7 mouse cellular contexts compared by ENCODE assay signal in genomic region chr10:79705951-79706350, GRCm38 (mm10). TPM values are rescaled to one million over a fixed set of nuclear protein-coding genes. Genes with fewer than 3 reads are reported as not detected.
DNase-seq lines count a peak whose midpoint lies in the region; ATAC-seq and TF ChIP-seq lines count a peak whose summit lies in the region.

No protein-coding gene starts in this region.

- H3K4me3 ChIP-seq in neural tube, embryonic 11.5 days (ENCODE audit: low read depth, low read length), result 0 out of 2 replicates have a peak overlapping the region, but pooled peaks have one; percentile 11
- H3K4me3 ChIP-seq in forebrain, embryonic 10.5 days, result peak overlapping the region; percentile 86
- H3K4me3 ChIP-seq in liver, embryonic 13.5 days (replicated peaks), result peak overlapping the region; percentile 78
- peak overlapping the region; percentile 13 for H3K4me3 ChIP-seq in stomach, postnatal 0 days (ENCODE audit: low read depth, low read length)

- TF ChIP-seq EP300 in stomach, postnatal 0 days (optimal IDR thresholded peaks at IDR 0.05), result no peak

- no peak overlapping the region for H3K27ac ChIP-seq in neural tube, embryonic 11.5 days (ENCODE audit: low read depth, low read length)
- H3K27ac ChIP-seq in forebrain, embryonic 10.5 days, result peak overlapping the region; percentile 98
- H3K27ac ChIP-seq in liver, embryonic 13.5 days, result peak overlapping the region; percentile 98
- peak overlapping the region; percentile 70; the same call in 1 of the 2 replicates for H3K27ac ChIP-seq in stomach, postnatal 0 days (replicated peaks)

- H3K9ac ChIP-seq in neural tube, embryonic 11.5 days (ENCODE audit: low read length), result no peak overlapping the region
- peak overlapping the region; percentile 98 for H3K9ac ChIP-seq in liver, embryonic 13.5 days
- H3K9ac ChIP-seq in stomach, postnatal 0 days (ENCODE audit: low read length), result peak overlapping the region; percentile 47

- peak overlapping the region; percentile 94 for H3K4me2 ChIP-seq in neural tube, embryonic 11.5 days (ENCODE audit: low read depth)
- H3K4me2 ChIP-seq in liver, embryonic 13.5 days, result peak overlapping the region; percentile 99
- H3K4me2 ChIP-seq in stomach, postnatal 0 days (replicated peaks; ENCODE audit: low read depth), result peak overlapping the region; percentile 83

- 73% methylated on average over 5 of the region's 5 CpGs for WGBS in neural tube, embryonic 11.5 days
- WGBS in forebrain, embryonic 10.5 days, result 79% methylated on average over 5 of the region's 5 CpGs
- 21% methylated on average over 5 of the region's 5 CpGs for WGBS in liver, embryonic 13.5 days (ENCODE audit: insufficient replicate concordance)
- 59% methylated on average over 5 of the region's 5 CpGs for WGBS in stomach, postnatal 0 days

- no peak for TF ChIP-seq CTCF in stomach, postnatal 0 days (IDR thresholded peaks at IDR 0.05; ENCODE audit: low read depth)

- H3K27me3 ChIP-seq in neural tube, embryonic 11.5 days (ENCODE audit: control insufficient read depth, insufficient read depth, low read length), result no peaks in the 10 kb centered on the region
- H3K27me3 ChIP-seq in forebrain, embryonic 10.5 days (ENCODE audit: poor library complexity, severe bottlenecking), result no peaks in the 10 kb centered on the region
- H3K27me3 ChIP-seq in liver, embryonic 13.5 days, result no peaks in the 10 kb centered on the region
- no peaks in the 10 kb centered on the region for H3K27me3 ChIP-seq in stomach, postnatal 0 days (ENCODE audit: control insufficient read depth, insufficient read depth, low read length)

- no peaks in the 10 kb centered on the region for H3K9me3 ChIP-seq in neural tube, embryonic 11.5 days (ENCODE audit: control insufficient read depth, low read length)
- no peaks in the 10 kb centered on the region for H3K9me3 ChIP-seq in forebrain, embryonic 10.5 days
- no peaks in the 10 kb centered on the region for H3K9me3 ChIP-seq in liver, embryonic 13.5 days (replicated peaks)
- H3K9me3 ChIP-seq in stomach, postnatal 0 days (ENCODE audit: control insufficient read depth, low read length), result no peaks in the 10 kb centered on the region

- peaks cover 15% of the 10 kb centered on the region for H3K4me1 ChIP-seq in neural tube, embryonic 11.5 days (ENCODE audit: control insufficient read depth, insufficient read depth, low read length)
- H3K4me1 ChIP-seq in forebrain, embryonic 10.5 days, result peaks cover 62% of the 10 kb centered on the region
- peaks cover 77% of the 10 kb centered on the region for H3K4me1 ChIP-seq in liver, embryonic 13.5 days (replicated peaks)
- peaks cover 8% of the 10 kb centered on the region for H3K4me1 ChIP-seq in stomach, postnatal 0 days (replicated peaks; ENCODE audit: control insufficient read depth, insufficient read depth)

- DNase-seq in neural tube, embryonic 11.5 days (ENCODE audit: low spot score), result no peak
- DNase-seq in neural tube, embryonic 10.5 days (ENCODE audit: extremely low spot score, low spot score), result no peak
- no peak for DNase-seq in forebrain, embryonic 10.5 days (ENCODE audit: extremely low spot score, low spot score)
- DNase-seq in liver, embryonic 13.5 days, result peak; percentile 89
- no peak for DNase-seq in stomach, postnatal 0 days (ENCODE audit: low spot score)
- no peak for DNase-seq in ovary, postnatal 14 days (ENCODE audit: low spot score)
- no peak for DNase-seq in embryo, embryonic 10.5 days (ENCODE audit: low spot score)

- no peak for ATAC-seq in neural tube, embryonic 11.5 days (ENCODE audit: insufficient read depth, low FRiP score, low TSS enrichment)
- ATAC-seq in liver, embryonic 13.5 days (ENCODE audit: low read depth), result peak; percentile 86
- no peak for ATAC-seq in stomach, postnatal 0 days (ENCODE audit: low FRiP score, low TSS enrichment)

- peaks cover 14% of the 10 kb centered on the region for H3K36me3 ChIP-seq in neural tube, embryonic 11.5 days (ENCODE audit: control insufficient read depth, insufficient read depth, low read length)
- peaks cover 51% of the 10 kb centered on the region for H3K36me3 ChIP-seq in forebrain, embryonic 10.5 days (replicated peaks)
- H3K36me3 ChIP-seq in liver, embryonic 13.5 days, result peaks cover 50% of the 10 kb centered on the region
- H3K36me3 ChIP-seq in stomach, postnatal 0 days (ENCODE audit: control insufficient read depth, insufficient read depth, low read length), result peaks cover 13% of the 10 kb centered on the region

RNA-seq across cellular contexts. Expression of gene Bsg, which starts 1.7 kb away (rescaled TPM):
- polyA plus RNA-seq in neural tube, embryonic 11.5 days (2014; fragmentation: Nextera tagmentation; extraction: Ambion mirVana), result 591 and 595 TPM in 2 replicates
- 598 and 623 TPM in 2 replicates for polyA plus RNA-seq in forebrain, embryonic 10.5 days (2016; fragmentation: Nextera tagmentation; extraction: Ambion mirVana)
- 903 and 946 TPM in 2 replicates for polyA plus RNA-seq in liver, embryonic 13.5 days (2015; fragmentation: Nextera tagmentation; extraction: Ambion mirVana)
- 1,012 and 1,042 TPM in 2 replicates for polyA plus RNA-seq in stomach, postnatal 0 days (2015; fragmentation: Nextera tagmentation; extraction: Ambion mirVana)

RNA-seq across cellular contexts. Expression of gene Hcn2, which starts 10.5 kb away (rescaled TPM):
- 0.28 and 0.57 TPM in 2 replicates for polyA plus RNA-seq in neural tube, embryonic 11.5 days (2014; fragmentation: Nextera tagmentation; extraction: Ambion mirVana)
- polyA plus RNA-seq in forebrain, embryonic 10.5 days (2016; fragmentation: Nextera tagmentation; extraction: Ambion mirVana), result 0.06 TPM in 1 of 2 replicates, not detected in the other
- polyA plus RNA-seq in liver, embryonic 13.5 days (2015; fragmentation: Nextera tagmentation; extraction: Ambion mirVana), result not detected in 2 replicates
- 0.28 and 0.38 TPM in 2 replicates for polyA plus RNA-seq in stomach, postnatal 0 days (2015; fragmentation: Nextera tagmentation; extraction: Ambion mirVana)

RNA-seq across cellular contexts. Expression of gene Gzmm, which starts 17.1 kb away (rescaled TPM):
- 0.57 and 0.62 TPM in 2 replicates for polyA plus RNA-seq in neural tube, embryonic 11.5 days (2014; fragmentation: Nextera tagmentation; extraction: Ambion mirVana)
- 0.84 and 1.0 TPM in 2 replicates for polyA plus RNA-seq in forebrain, embryonic 10.5 days (2016; fragmentation: Nextera tagmentation; extraction: Ambion mirVana)
- polyA plus RNA-seq in liver, embryonic 13.5 days (2015; fragmentation: Nextera tagmentation; extraction: Ambion mirVana), result 0.22 and 0.32 TPM in 2 replicates
- 0.62 and 0.83 TPM in 2 replicates for polyA plus RNA-seq in stomach, postnatal 0 days (2015; fragmentation: Nextera tagmentation; extraction: Ambion mirVana)

RNA-seq across cellular contexts. Expression of gene Cdc34, which starts 24.0 kb away (rescaled TPM):
- polyA plus RNA-seq in neural tube, embryonic 11.5 days (2014; fragmentation: Nextera tagmentation; extraction: Ambion mirVana), result 165 and 168 TPM in 2 replicates
- 253 and 264 TPM in 2 replicates for polyA plus RNA-seq in forebrain, embryonic 10.5 days (2016; fragmentation: Nextera tagmentation; extraction: Ambion mirVana)
- 164 and 166 TPM in 2 replicates for polyA plus RNA-seq in liver, embryonic 13.5 days (2015; fragmentation: Nextera tagmentation; extraction: Ambion mirVana)
- 85.3 and 86.9 TPM in 2 replicates for polyA plus RNA-seq in stomach, postnatal 0 days (2015; fragmentation: Nextera tagmentation; extraction: Ambion mirVana)

RNA-seq across cellular contexts. Expression of gene Tpgs1, which starts 36.8 kb away (rescaled TPM):
- 71.2 and 78.7 TPM in 2 replicates for polyA plus RNA-seq in neural tube, embryonic 11.5 days (2014; fragmentation: Nextera tagmentation; extraction: Ambion mirVana)
- 59.7 and 63.8 TPM in 2 replicates for polyA plus RNA-seq in forebrain, embryonic 10.5 days (2016; fragmentation: Nextera tagmentation; extraction: Ambion mirVana)
- polyA plus RNA-seq in liver, embryonic 13.5 days (2015; fragmentation: Nextera tagmentation; extraction: Ambion mirVana), result 25.3 and 27.5 TPM in 2 replicates
- polyA plus RNA-seq in stomach, postnatal 0 days (2015; fragmentation: Nextera tagmentation; extraction: Ambion mirVana), result 50.3 and 51.0 TPM in 2 replicates

Comparison
In these comparisons a context has a peak if more than half of its experiments do, and no peak if none do; other contexts are left out.
1. H3K4me3 ChIP-seq: peak in every context shown above with its lines; median percentile 86 in forebrain, embryonic 10.5 days; 78 in liver, embryonic 13.5 days; 13 in stomach, postnatal 0 days; 11 in neural tube, embryonic 11.5 days.